Mouse (Mus musculus): ENCODE measurements at regions not wholly inside any gene's neighbourhood (a gene's known extent, or its start where the extent isn't known, plus 50 kb on each side); places are given as distances from the start of the nearest gene placed in this dataset.

DNA sequence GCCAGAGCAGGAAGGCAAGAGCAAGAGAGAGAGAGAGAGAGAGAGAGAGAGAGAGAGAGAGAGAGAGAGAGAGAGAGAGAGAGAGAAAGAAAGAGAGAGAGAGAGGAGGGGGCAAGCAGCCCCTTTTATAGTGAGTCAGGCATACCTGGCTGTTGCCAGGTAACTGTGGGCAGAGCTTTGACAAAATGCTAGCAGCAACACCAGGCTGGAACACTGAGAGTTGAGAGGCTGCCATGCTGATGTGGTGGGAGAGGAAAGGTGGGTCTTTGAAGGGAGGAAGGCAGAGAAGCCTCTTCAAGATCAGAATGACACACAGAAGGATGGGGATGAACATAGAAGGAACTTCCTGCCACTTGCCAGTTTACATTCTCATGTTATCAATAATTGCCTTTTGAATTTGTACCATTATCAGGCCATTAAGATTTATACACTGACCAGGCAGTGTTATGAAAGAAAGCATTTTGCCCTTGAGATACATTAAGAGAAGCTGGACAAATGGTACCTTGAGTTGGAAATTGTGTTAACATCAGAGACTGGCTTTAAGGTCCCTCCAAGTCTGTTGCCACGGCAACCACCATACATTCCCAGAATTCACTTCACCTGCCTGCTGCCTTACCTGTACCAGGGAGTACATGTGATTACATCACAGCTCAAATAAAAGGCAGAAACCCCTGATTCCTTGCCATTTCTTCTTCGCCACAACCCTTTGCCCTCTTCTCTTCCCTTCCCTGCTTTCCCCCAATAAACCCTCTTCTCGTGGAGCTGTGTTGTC lies 463.3 kb downstream of the Plod2 start:
- ATAC-seq: no peak
- Histone ChIP-seq H3K27me3 (replicated peaks; ENCODE audit: control insufficient read depth, insufficient read depth, low read length) (no peaks in the 10 kb centered on the region), H3K9me3 (ENCODE audit: control insufficient read depth) (no peaks in the 10 kb centered on the region), H3K4me2 (replicated peaks; ENCODE audit: low read depth) (no peak overlapping the region), H3K4me3 (ENCODE audit: low read depth, low read length) (no peak overlapping the region), H3K36me3 (ENCODE audit: control insufficient read depth, insufficient read depth) (no peaks in the 10 kb centered on the region), H3K9ac (ENCODE audit: low read depth, low read length) (no peak overlapping the region), H3K4me1 (replicated peaks; ENCODE audit: control insufficient read depth, insufficient read depth, low read length) (no peaks in the 10 kb centered on the region), H3K27ac (ENCODE audit: low read depth, low read length) (no peak overlapping the region)
- 73% methylated on average over 3 of the region's 3 CpGs for WGBS
- no peak for TF ChIP-seq CTCF (IDR thresholded peaks at IDR 0.05; ENCODE audit: low read depth)

DNA sequence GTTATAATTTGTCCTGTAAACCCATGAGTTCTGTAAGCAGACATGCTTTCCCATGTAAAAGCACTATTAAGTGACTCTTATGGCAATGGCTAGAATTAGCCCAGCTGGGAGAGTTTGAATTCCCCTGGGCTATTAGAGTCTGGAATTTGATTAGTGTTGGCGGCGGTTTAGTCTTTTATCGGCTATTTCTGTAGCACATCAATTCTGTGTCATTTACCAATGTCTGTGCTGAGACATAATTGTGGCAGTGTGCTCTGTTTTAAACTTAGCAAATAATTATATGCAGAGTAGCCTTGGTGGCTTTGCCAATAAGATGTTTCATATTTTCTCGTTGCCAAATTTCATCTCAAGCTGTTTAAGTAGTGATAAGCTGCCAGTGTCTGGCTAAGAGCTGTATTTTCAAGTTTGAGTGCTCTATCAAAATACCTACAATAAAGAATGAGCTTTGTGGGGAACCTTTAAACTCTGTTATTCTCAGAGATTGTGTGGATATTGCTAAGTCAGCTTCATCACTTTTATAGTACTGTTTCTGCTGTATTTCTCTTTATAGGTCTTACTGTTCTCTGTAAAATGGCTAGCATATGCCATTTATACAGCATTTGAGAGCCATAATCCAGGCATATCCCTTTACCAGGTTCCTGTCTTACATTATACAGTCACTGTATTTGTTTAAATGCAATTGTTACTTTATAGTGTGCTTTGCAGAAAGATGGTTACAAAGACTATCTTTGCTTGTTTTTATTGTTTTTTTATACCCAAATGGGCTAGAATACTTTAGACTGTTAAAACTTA lies 466.7 kb downstream of the Plod2 start:
- no peak overlapping the region for H3K4me3 ChIP-seq (ENCODE audit: low read depth, low read length)
- no peak overlapping the region for H3K27ac ChIP-seq (ENCODE audit: low read depth, low read length)
- TF ChIP-seq CTCF (IDR thresholded peaks at IDR 0.05; ENCODE audit: low read depth): no peak
- no peaks in the 10 kb centered on the region for H3K9me3 ChIP-seq (ENCODE audit: control insufficient read depth)
- no peak for ATAC-seq
- H3K36me3 ChIP-seq (ENCODE audit: control insufficient read depth, insufficient read depth): no peaks in the 10 kb centered on the region
- WGBS: 83% methylated on average over 4 of the region's 4 CpGs
- H3K4me2 ChIP-seq (replicated peaks; ENCODE audit: low read depth): no peak overlapping the region
- no peak overlapping the region for H3K9ac ChIP-seq (ENCODE audit: low read depth, low read length)
- no peaks in the 10 kb centered on the region for H3K4me1 ChIP-seq (replicated peaks; ENCODE audit: control insufficient read depth, insufficient read depth, low read length)
- H3K27me3 ChIP-seq (replicated peaks; ENCODE audit: control insufficient read depth, insufficient read depth, low read length): no peaks in the 10 kb centered on the region

DNA sequence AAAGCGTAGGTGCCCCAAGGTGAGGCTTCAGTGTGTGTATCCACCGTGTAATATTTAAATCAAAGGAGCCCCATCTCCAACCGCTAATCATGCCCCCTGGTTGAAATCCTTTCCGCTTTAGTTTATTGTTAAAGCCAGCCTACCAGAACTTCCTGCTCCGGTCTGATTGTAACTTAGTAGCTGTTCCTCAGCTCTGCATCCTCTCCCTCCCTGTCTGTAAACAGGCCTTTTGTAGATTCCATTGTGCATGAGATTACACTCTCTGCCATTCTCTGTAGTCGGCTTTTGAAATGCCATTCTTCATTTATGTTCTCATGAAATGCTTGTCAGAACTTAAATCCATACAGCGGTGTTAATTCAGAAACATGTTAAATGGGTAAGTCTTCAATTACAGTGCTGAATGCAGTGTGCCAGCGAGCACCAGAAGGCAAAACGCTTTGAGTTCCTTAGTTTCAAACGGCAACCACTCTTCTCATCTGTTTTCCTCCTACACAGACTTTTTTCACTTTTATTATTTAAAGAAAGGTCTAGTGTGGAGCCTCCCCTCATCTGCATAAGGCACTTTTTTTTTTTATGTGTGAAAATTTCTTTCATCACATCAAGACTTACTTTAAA lies 502.4 kb downstream of the Plod2 start:
- H3K9ac ChIP-seq (ENCODE audit: low read depth, low read length): no peak overlapping the region
- no peak overlapping the region for H3K4me3 ChIP-seq (ENCODE audit: low read depth, low read length)
- no peaks in the 10 kb centered on the region for H3K27me3 ChIP-seq (replicated peaks; ENCODE audit: control insufficient read depth, insufficient read depth, low read length)
- H3K36me3 ChIP-seq (ENCODE audit: control insufficient read depth, insufficient read depth): no peaks in the 10 kb centered on the region
- no peak overlapping the region for H3K27ac ChIP-seq (ENCODE audit: low read depth, low read length)
- no peak for TF ChIP-seq CTCF (IDR thresholded peaks at IDR 0.05; ENCODE audit: low read depth)
- ATAC-seq: no peak
- 88% methylated on average over 10 of the region's 10 CpGs for WGBS
- H3K4me1 ChIP-seq (replicated peaks; ENCODE audit: control insufficient read depth, insufficient read depth, low read length): no peaks in the 10 kb centered on the region
- no peak overlapping the region for H3K4me2 ChIP-seq (replicated peaks; ENCODE audit: low read depth)
- H3K9me3 ChIP-seq (ENCODE audit: control insufficient read depth): no peaks in the 10 kb centered on the region

DNA sequence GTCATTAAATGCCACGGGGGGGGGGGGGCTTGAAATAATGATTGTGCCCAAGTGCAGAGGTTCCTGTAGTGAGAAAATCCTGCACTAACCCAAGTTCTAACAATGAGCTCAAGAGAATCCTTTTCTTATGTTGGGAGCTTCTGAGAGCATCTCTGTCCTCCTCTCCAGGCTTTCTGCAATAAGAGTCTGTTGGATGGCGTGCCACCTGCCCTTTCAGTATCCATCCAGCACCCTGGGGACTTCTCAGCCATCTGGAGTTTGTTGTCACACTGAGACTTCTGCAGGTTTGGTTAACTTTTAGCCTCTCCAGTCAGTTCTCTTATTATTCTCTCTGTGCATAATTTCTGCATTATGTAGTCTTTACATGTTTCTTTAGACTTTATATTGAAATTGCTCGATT lies 530.1 kb downstream of the Plod2 start:
- no peak for TF ChIP-seq CTCF (IDR thresholded peaks at IDR 0.05; ENCODE audit: low read depth)
- WGBS: 61% methylated on average over 3 of the region's 3 CpGs
- Histone ChIP-seq H3K27ac (ENCODE audit: low read depth, low read length) (no peak overlapping the region), H3K9ac (ENCODE audit: low read depth, low read length) (no peak overlapping the region), H3K4me2 (replicated peaks; ENCODE audit: low read depth) (no peak overlapping the region), H3K27me3 (replicated peaks; ENCODE audit: control insufficient read depth, insufficient read depth, low read length) (no peaks in the 10 kb centered on the region), H3K36me3 (ENCODE audit: control insufficient read depth, insufficient read depth) (no peaks in the 10 kb centered on the region), H3K4me3 (ENCODE audit: low read depth, low read length) (no peak overlapping the region), H3K9me3 (ENCODE audit: control insufficient read depth) (no peaks in the 10 kb centered on the region), H3K4me1 (replicated peaks; ENCODE audit: control insufficient read depth, insufficient read depth, low read length) (no peaks in the 10 kb centered on the region)
- ATAC-seq: no peak

DNA sequence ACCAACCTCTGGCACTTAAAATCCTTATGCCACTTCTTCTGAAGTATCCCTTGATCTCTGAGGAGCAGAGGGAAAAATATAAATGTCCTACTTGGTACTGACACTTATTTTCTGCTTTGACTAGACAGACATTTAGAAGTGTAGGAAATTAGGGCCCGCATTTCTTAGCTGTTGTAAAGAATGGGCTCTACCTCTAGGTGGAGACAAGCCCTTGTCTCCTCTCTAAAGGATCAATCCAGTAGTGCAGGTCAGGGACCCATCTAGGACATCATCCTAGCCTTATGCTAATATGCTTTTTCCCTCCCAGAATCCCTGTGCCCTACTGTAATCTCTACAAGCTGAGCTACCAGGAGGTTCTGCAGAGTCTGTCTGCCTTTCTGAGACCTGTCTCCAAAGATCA lies 541.1 kb downstream of the Plod2 start:
- Histone ChIP-seq H3K27me3 (replicated peaks; ENCODE audit: control insufficient read depth, insufficient read depth, low read length) (no peaks in the 10 kb centered on the region), H3K27ac (ENCODE audit: low read depth, low read length) (no peak overlapping the region), H3K36me3 (ENCODE audit: control insufficient read depth, insufficient read depth) (no peaks in the 10 kb centered on the region), H3K4me3 (ENCODE audit: low read depth, low read length) (no peak overlapping the region), H3K4me1 (replicated peaks; ENCODE audit: control insufficient read depth, insufficient read depth, low read length) (no peaks in the 10 kb centered on the region), H3K9ac (ENCODE audit: low read depth, low read length) (no peak overlapping the region), H3K9me3 (ENCODE audit: control insufficient read depth) (no peaks in the 10 kb centered on the region), H3K4me2 (replicated peaks; ENCODE audit: low read depth) (no peak overlapping the region)
- TF ChIP-seq CTCF (IDR thresholded peaks at IDR 0.05; ENCODE audit: low read depth): peak; percentile 53
- ATAC-seq: no peak
- WGBS: 72% methylated on average over 1 of the region's 1 CpGs

DNA sequence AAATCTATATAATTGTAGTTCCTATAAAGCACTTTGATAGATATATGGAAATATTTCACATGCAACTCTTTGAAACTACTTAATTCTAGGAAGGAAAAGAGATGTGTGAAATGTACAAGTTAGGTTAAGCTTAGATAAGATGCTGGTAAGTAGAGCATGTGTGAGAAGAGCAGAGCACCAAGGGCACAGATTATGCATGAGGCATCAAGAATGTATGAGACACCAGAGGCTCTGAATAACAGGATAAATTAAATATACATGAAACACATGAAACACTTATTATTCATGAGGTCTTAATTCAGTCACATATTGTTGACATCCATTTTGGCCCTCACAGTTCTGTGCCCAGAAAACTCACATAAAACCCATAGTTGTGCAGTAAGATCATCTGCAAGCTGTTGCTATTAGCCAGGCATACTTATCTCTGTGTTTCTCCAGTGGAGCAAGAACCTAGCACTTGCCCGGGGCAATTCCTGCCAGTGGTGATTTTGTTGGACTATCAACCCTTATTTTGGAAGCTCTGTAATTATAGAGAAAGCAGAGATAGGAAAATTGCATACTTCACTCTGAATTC lies 556.1 kb downstream of the Plod2 start:
- Histone ChIP-seq H3K4me2 (replicated peaks; ENCODE audit: low read depth) (no peak overlapping the region), H3K27me3 (replicated peaks; ENCODE audit: control insufficient read depth, insufficient read depth, low read length) (no peaks in the 10 kb centered on the region), H3K4me3 (ENCODE audit: low read depth, low read length) (no peak overlapping the region), H3K36me3 (ENCODE audit: control insufficient read depth, insufficient read depth) (no peaks in the 10 kb centered on the region), H3K27ac (ENCODE audit: low read depth, low read length) (no peak overlapping the region), H3K9ac (ENCODE audit: low read depth, low read length) (no peak overlapping the region), H3K9me3 (ENCODE audit: control insufficient read depth) (no peaks in the 10 kb centered on the region), H3K4me1 (replicated peaks; ENCODE audit: control insufficient read depth, insufficient read depth, low read length) (no peaks in the 10 kb centered on the region)
- WGBS: 85% methylated on average over 1 of the region's 1 CpGs
- TF ChIP-seq CTCF (IDR thresholded peaks at IDR 0.05; ENCODE audit: low read depth): no peak
- no peak for ATAC-seq

Data from intestine, postnatal 0 days (tissue).